Mouse (Mus musculus) layer of hippocampus, postnatal 10 days (tissue): ENCODE data around the gene Rfc1. TPM values are rescaled to one million over a fixed set of nuclear protein-coding genes. Genes with fewer than 3 reads are reported as not detected.

Source experiments
- DNase-seq, 2 experiments: peaks; one replicate each; pipeline ENCODE4 v3.0.0; 2021; ENCODE audit warnings: low spot score in 2 of 2
- total RNA-seq, 2 experiments: library from RNA; stranded (reverse); gene quantifications; 2 replicates each; pipeline ENCODE4 v1.2.3; 2021

The Rfc1 gene
- total RNA-seq, 2 experiments from 2014 or later, result 26.6 to 29.5 TPM

- DNase-seq, result peak; percentile 39 to 51
Measured at GRCm38 (mm10) chr5:65213321-65213720, 122.1 kb downstream of the Rfc1 start.

Other genes with a start within 250 kb of the Rfc1 start
- under 1 TPM; 0.38 to 0.55 TPM for gene Tmem156, start 243.5 kb downstream of the Rfc1 start, total RNA-seq
- 100 to 1,000 TPM in 1 of 2 experiments, 10 to 100 TPM in 1; 92.8 to 100 TPM for gene Klhl5, start 228.1 kb downstream of the Rfc1 start, total RNA-seq
- gene Wdr19, start 136.0 kb downstream of the Rfc1 start, total RNA-seq, result 10 to 100 TPM; 16.7 to 20.8 TPM
- under 1 TPM; 0.66 to 0.74 TPM for gene Klb, start 12.6 kb upstream of the Rfc1 start, total RNA-seq
- gene Rpl9, start 55.8 kb upstream of the Rfc1 start, total RNA-seq, result 100 to 1,000 TPM; 633 to 651 TPM
- 10 to 100 TPM; 37.4 to 38.2 TPM for gene Lias, start 55.8 kb upstream of the Rfc1 start, total RNA-seq
- 10 to 100 TPM; 27.7 to 33.7 TPM for gene Ugdh, start 100.3 kb upstream of the Rfc1 start, total RNA-seq
- gene Gm43552, start 157.2 kb upstream of the Rfc1 start, total RNA-seq, result not detected
- gene Smim14, start 201.5 kb upstream of the Rfc1 start, total RNA-seq, result 100 to 1,000 TPM; 141 to 152 TPM
- 100 to 1,000 TPM; 140 to 150 TPM for gene Ube2k, start 201.6 kb upstream of the Rfc1 start, total RNA-seq